Mouse (Mus musculus) midbrain, embryonic 13.5 days (tissue): ENCODE results near the gene D1Pas1. TPM values are rescaled to one million over a fixed set of nuclear protein-coding genes. Genes with fewer than 3 reads are reported as not detected.

Experiments used
- ATAC-seq: fragments of 200-750 bp; cut with Nextera tagmentation; 2 replicates; pipeline ENCODE4 v1.8.0; 2017; ENCODE audit warnings: mild to moderate bottlenecking, moderate TSS enrichment, moderate library complexity
- H3K27ac ChIP-seq: fragments of 300-500 bp; sonication (generic); 2 replicates; pipeline ENCODE4 v1.5.1; 2015; ENCODE audit warnings: inconsistent platforms, mild to moderate bottlenecking, moderate library complexity
- H3K27me3 ChIP-seq: fragments of 300-500 bp; sonication (generic); 2 replicates; pipeline ENCODE4 v1.6.1; 2015; ENCODE audit warnings: mild to moderate bottlenecking, inconsistent platforms
- H3K36me3 ChIP-seq: fragments of 300-500 bp; sonication (generic); 2 replicates; pipeline ENCODE4 v1.6.1; 2015; ENCODE audit warnings: mild to moderate bottlenecking, inconsistent platforms
- H3K4me1 ChIP-seq: fragments of 300-500 bp; sonication (generic); replicated peaks from 2 replicates; pipeline ENCODE4 v1.6.1; 2015; ENCODE audit warnings: inconsistent platforms
- H3K4me2 ChIP-seq: fragments of 300-500 bp; sonication (generic); replicated peaks from 2 replicates; pipeline ENCODE4 v1.6.1; 2015; ENCODE audit warnings: moderate library complexity, mild to moderate bottlenecking, inconsistent platforms
- H3K4me3 ChIP-seq: fragments of 300-500 bp; sonication (generic); replicated peaks from 2 replicates; pipeline ENCODE4 v1.5.1; 2015; ENCODE audit warnings: mild to moderate bottlenecking, inconsistent platforms
- H3K9ac ChIP-seq: fragments of 300-500 bp; sonication (generic); replicated peaks from 2 replicates; pipeline ENCODE4 v1.6.1; 2015; ENCODE audit warnings: mild to moderate bottlenecking, inconsistent platforms
- H3K9me3 ChIP-seq: fragments of 300-500 bp; sonication (generic); 2 replicates; pipeline ENCODE4 v1.6.1; 2016; ENCODE audit warnings: mild to moderate bottlenecking, inconsistent platforms
- WGBS: fragments of 180-500 bp; shearing (Covaris S2); methylation state at CpG from one replicate; pipeline ENCODE4 v1.1.7; 2015; 5-methylcytosine and 5-hydroxymethylcytosine counted together
- polyA plus RNA-seq: library from polyadenylated mRNA; unstranded; fragments of >200 nt; fragmentation: Nextera tagmentation; extraction: Ambion mirVana; gene quantifications from 2 replicates; pipeline ENCODE4 v1.2.1, GENCODE M21; 2015

The D1Pas1 gene
- polyA plus RNA-seq, 1 experiment from 2014 or later, result 0.19 TPM

DNA sequence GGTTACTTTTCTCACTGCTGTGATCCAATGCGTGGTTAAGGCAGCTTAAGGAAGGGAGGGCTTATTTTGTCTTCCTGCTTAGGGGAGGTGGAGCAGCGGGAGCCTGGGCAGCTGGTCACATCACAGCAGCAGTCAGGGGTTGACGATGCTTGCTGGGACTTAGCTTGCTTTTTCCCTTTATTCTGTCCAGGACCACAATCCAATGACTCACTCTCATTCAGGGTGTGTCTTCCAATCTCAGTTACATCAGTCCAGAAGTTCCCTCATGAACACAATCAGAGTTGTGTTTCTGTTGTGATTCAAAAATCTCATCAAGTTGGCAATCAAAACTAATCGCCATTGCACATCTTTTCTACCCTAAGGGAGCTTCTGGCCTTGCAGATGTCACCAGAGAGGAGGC, 48.9 kb downstream of the D1Pas1 start:
- Histone ChIP-seq H3K4me3 (no peak overlapping the region), H3K27ac (no peak overlapping the region), H3K9ac (no peak overlapping the region), H3K36me3 (no peaks in the 10 kb centered on the region), H3K9me3 (no peaks in the 10 kb centered on the region), H3K4me1 (no peaks in the 10 kb centered on the region), H3K4me2 (no peak overlapping the region), H3K27me3 (no peaks in the 10 kb centered on the region)
- WGBS, result 55% methylated on average over 4 of the region's 4 CpGs
- ATAC-seq, result no peak

DNA sequence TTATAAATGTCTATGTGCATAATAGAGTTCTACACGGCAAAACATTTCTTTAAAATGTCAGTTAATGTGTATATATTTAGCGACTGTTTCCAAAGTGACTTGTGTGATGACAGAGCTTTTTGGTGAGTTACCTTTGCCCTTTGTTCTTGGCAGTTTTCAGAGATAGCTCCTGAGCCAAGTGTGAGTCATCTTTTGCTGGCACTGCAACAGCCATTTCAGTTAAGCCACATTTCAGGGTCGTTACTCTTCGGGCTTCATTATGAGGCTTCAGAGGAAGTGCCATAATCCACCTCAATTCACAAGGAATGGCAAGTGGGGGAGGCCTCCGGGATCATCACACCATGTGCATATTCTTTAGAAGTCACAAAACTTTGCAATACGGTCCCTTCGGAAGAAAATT, 52.8 kb downstream of the D1Pas1 start:
- Histone ChIP-seq H3K4me1 (no peaks in the 10 kb centered on the region), H3K9me3 (no peaks in the 10 kb centered on the region), H3K4me3 (no peak overlapping the region), H3K9ac (no peak overlapping the region), H3K36me3 (no peaks in the 10 kb centered on the region), H3K4me2 (no peak overlapping the region), H3K27ac (no peak overlapping the region), H3K27me3 (no peaks in the 10 kb centered on the region)
- no peak for ATAC-seq
- WGBS, result 91% methylated on average over 7 of the region's 7 CpGs

Other genes with a start within 250 kb of the D1Pas1 start
- 34.6 and 38.8 TPM in 2 replicates for gene Rrp15, start 218.1 kb upstream of the D1Pas1 start, polyA plus RNA-seq
- gene Spata17, start 248.0 kb downstream of the D1Pas1 start, polyA plus RNA-seq, result 1.1 and 1.3 TPM in 2 replicates
- 20.6 and 23.7 TPM in 2 replicates for gene Gpatch2, start 248.1 kb downstream of the D1Pas1 start, polyA plus RNA-seq